Mouse (Mus musculus): ENCODE results near the gene Ormdl3. TPM values are rescaled to one million over a fixed set of nuclear protein-coding genes. Genes with fewer than 3 reads are reported as not detected.

The Ormdl3 gene
- polyA plus RNA-seq, 1 experiment from 2014 or later, result 14.5 TPM

GRCm38 (mm10) chr11:98583571-98583970 lies 3.6 kb downstream of the Ormdl3 start:
- H3K4me1 ChIP-seq (ENCODE audit: control insufficient read depth, insufficient read depth, low read length), result peaks cover 17% of the 10 kb centered on the region
- WGBS, result 25% methylated on average over 3 of the region's 3 CpGs
- no peaks in the 10 kb centered on the region for H3K27me3 ChIP-seq (ENCODE audit: control insufficient read depth, insufficient read depth, low read length)
- H3K27ac ChIP-seq (ENCODE audit: low read depth, low read length), result no peak overlapping the region
- no peak for ATAC-seq (ENCODE audit: low read depth)
- peaks cover 9% of the 10 kb centered on the region for H3K36me3 ChIP-seq (ENCODE audit: control insufficient read depth, insufficient read depth, low read length)
- no peak overlapping the region for H3K4me2 ChIP-seq (ENCODE audit: low read depth, low read length)
- no peak overlapping the region for H3K4me3 ChIP-seq (ENCODE audit: low read depth, low read length)
- no peak overlapping the region for H3K9ac ChIP-seq (replicated peaks; ENCODE audit: low read depth, low read length)
- no peaks in the 10 kb centered on the region for H3K9me3 ChIP-seq (ENCODE audit: control insufficient read depth, low read length)

GRCm38 (mm10) chr11:98583265-98583552 lies 4.0 kb downstream of the Ormdl3 start:
- Histone ChIP-seq H3K27ac (ENCODE audit: low read depth, low read length) (no peak overlapping the region), H3K9me3 (ENCODE audit: control insufficient read depth, low read length) (no peaks in the 10 kb centered on the region), H3K36me3 (ENCODE audit: control insufficient read depth, insufficient read depth, low read length) (peaks cover 9% of the 10 kb centered on the region), H3K9ac (replicated peaks; ENCODE audit: low read depth, low read length) (no peak overlapping the region), H3K4me3 (ENCODE audit: low read depth, low read length) (no peak overlapping the region), H3K4me2 (ENCODE audit: low read depth, low read length) (no peak overlapping the region), H3K27me3 (ENCODE audit: control insufficient read depth, insufficient read depth, low read length) (no peaks in the 10 kb centered on the region), H3K4me1 (ENCODE audit: control insufficient read depth, insufficient read depth, low read length) (peaks cover 17% of the 10 kb centered on the region)
- ATAC-seq (ENCODE audit: low read depth), result no peak
- 96% methylated on average over 3 of the region's 3 CpGs for WGBS

GRCm38 (mm10) chr11:98582551-98583264 lies 4.5 kb downstream of the Ormdl3 start:
- Histone ChIP-seq H3K4me2 (ENCODE audit: low read depth, low read length) (no peak overlapping the region), H3K36me3 (ENCODE audit: control insufficient read depth, insufficient read depth, low read length) (peaks cover 9% of the 10 kb centered on the region), H3K27ac (ENCODE audit: low read depth, low read length) (no peak overlapping the region), H3K9me3 (ENCODE audit: control insufficient read depth, low read length) (no peaks in the 10 kb centered on the region), H3K4me3 (ENCODE audit: low read depth, low read length) (no peak overlapping the region), H3K4me1 (ENCODE audit: control insufficient read depth, insufficient read depth, low read length) (peaks cover 15% of the 10 kb centered on the region), H3K27me3 (ENCODE audit: control insufficient read depth, insufficient read depth, low read length) (no peaks in the 10 kb centered on the region), H3K9ac (replicated peaks; ENCODE audit: low read depth, low read length) (no peak overlapping the region)
- 89% methylated on average over 12 of the region's 12 CpGs for WGBS
- ATAC-seq (ENCODE audit: low read depth), result no peak

GRCm38 (mm10) chr11:98582030-98582388 lies 5.2 kb downstream of the Ormdl3 start:
- no peak for ATAC-seq (ENCODE audit: low read depth)
- H3K27me3 ChIP-seq (ENCODE audit: control insufficient read depth, insufficient read depth, low read length), result no peaks in the 10 kb centered on the region
- no peak overlapping the region for H3K4me2 ChIP-seq (ENCODE audit: low read depth, low read length)
- no peaks in the 10 kb centered on the region for H3K9me3 ChIP-seq (ENCODE audit: control insufficient read depth, low read length)
- no peak overlapping the region for H3K4me3 ChIP-seq (ENCODE audit: low read depth, low read length)
- no peak overlapping the region for H3K9ac ChIP-seq (replicated peaks; ENCODE audit: low read depth, low read length)
- H3K36me3 ChIP-seq (ENCODE audit: control insufficient read depth, insufficient read depth, low read length), result peaks cover 9% of the 10 kb centered on the region
- 90% methylated on average over 8 of the region's 8 CpGs for WGBS
- H3K4me1 ChIP-seq (ENCODE audit: control insufficient read depth, insufficient read depth, low read length), result peaks cover 12% of the 10 kb centered on the region
- H3K27ac ChIP-seq (ENCODE audit: low read depth, low read length), result no peak overlapping the region

- Histone ChIP-seq H3K4me3 (ENCODE audit: low read depth, low read length) (no peak overlapping the region), H3K27me3 (ENCODE audit: control insufficient read depth, insufficient read depth, low read length) (no peaks in the 10 kb centered on the region), H3K36me3 (ENCODE audit: control insufficient read depth, insufficient read depth, low read length) (peaks cover 9% of the 10 kb centered on the region), H3K4me1 (ENCODE audit: control insufficient read depth, insufficient read depth, low read length) (peaks cover 12% of the 10 kb centered on the region), H3K9ac (replicated peaks; ENCODE audit: low read depth, low read length) (no peak overlapping the region), H3K9me3 (ENCODE audit: control insufficient read depth, low read length) (no peaks in the 10 kb centered on the region), H3K4me2 (ENCODE audit: low read depth, low read length) (no peak overlapping the region), H3K27ac (ENCODE audit: low read depth, low read length) (no peak overlapping the region)
- ATAC-seq (ENCODE audit: low read depth), result no peak
- WGBS, result 70% methylated on average over 17 of the region's 17 CpGs
Measured at GRCm38 (mm10) chr11:98581286-98582029, 5.7 kb downstream of the Ormdl3 start.

GRCm38 (mm10) chr11:98580301-98581121 lies 6.7 kb downstream of the Ormdl3 start:
- H3K4me3 ChIP-seq (ENCODE audit: low read depth, low read length), result no peak overlapping the region
- no peaks in the 10 kb centered on the region for H3K9me3 ChIP-seq (ENCODE audit: control insufficient read depth, low read length)
- H3K27me3 ChIP-seq (ENCODE audit: control insufficient read depth, insufficient read depth, low read length), result no peaks in the 10 kb centered on the region
- peaks cover 9% of the 10 kb centered on the region for H3K36me3 ChIP-seq (ENCODE audit: control insufficient read depth, insufficient read depth, low read length)
- H3K4me1 ChIP-seq (ENCODE audit: control insufficient read depth, insufficient read depth, low read length), result peaks cover 4% of the 10 kb centered on the region
- 84% methylated on average over 16 of the region's 16 CpGs for WGBS
- no peak overlapping the region for H3K27ac ChIP-seq (ENCODE audit: low read depth, low read length)
- no peak overlapping the region for H3K9ac ChIP-seq (replicated peaks; ENCODE audit: low read depth, low read length)
- ATAC-seq (ENCODE audit: low read depth), result no peak
- no peak overlapping the region for H3K4me2 ChIP-seq (ENCODE audit: low read depth, low read length)

- Histone ChIP-seq H3K4me3 (ENCODE audit: low read depth, low read length) (no peak overlapping the region), H3K9ac (replicated peaks; ENCODE audit: low read depth, low read length) (no peak overlapping the region), H3K36me3 (ENCODE audit: control insufficient read depth, insufficient read depth, low read length) (peaks cover under 1% of the 10 kb centered on the region; the same call in 1 of the 2 replicates), H3K4me2 (ENCODE audit: low read depth, low read length) (no peak overlapping the region), H3K27me3 (ENCODE audit: control insufficient read depth, insufficient read depth, low read length) (no peaks in the 10 kb centered on the region), H3K4me1 (ENCODE audit: control insufficient read depth, insufficient read depth, low read length) (no peaks in the 10 kb centered on the region), H3K9me3 (ENCODE audit: control insufficient read depth, low read length) (no peaks in the 10 kb centered on the region), H3K27ac (ENCODE audit: low read depth, low read length) (no peak overlapping the region)
- no peak for ATAC-seq (ENCODE audit: low read depth)
- WGBS, result 83% methylated on average over 5 of the region's 5 CpGs
Measured at GRCm38 (mm10) chr11:98577776-98578175, 9.4 kb downstream of the Ormdl3 start.

GRCm38 (mm10) chr11:98569461-98569860 lies 17.7 kb downstream of the Ormdl3 start:
- H3K4me1 ChIP-seq (ENCODE audit: control insufficient read depth, insufficient read depth, low read length), result no peaks in the 10 kb centered on the region
- H3K36me3 ChIP-seq (ENCODE audit: control insufficient read depth, insufficient read depth, low read length), result no peaks in the 10 kb centered on the region
- no peaks in the 10 kb centered on the region for H3K9me3 ChIP-seq (ENCODE audit: control insufficient read depth, low read length)
- 78% methylated on average over 6 of the region's 6 CpGs for WGBS
- no peaks in the 10 kb centered on the region for H3K27me3 ChIP-seq (ENCODE audit: control insufficient read depth, insufficient read depth, low read length)
- ATAC-seq (ENCODE audit: low read depth), result no peak
- H3K4me2 ChIP-seq (ENCODE audit: low read depth, low read length), result no peak overlapping the region
- H3K9ac ChIP-seq (replicated peaks; ENCODE audit: low read depth, low read length), result no peak overlapping the region
- H3K27ac ChIP-seq (ENCODE audit: low read depth, low read length), result no peak overlapping the region
- no peak overlapping the region for H3K4me3 ChIP-seq (ENCODE audit: low read depth, low read length)

- no peaks in the 10 kb centered on the region for H3K27me3 ChIP-seq (ENCODE audit: control insufficient read depth, insufficient read depth, low read length)
- H3K4me1 ChIP-seq (ENCODE audit: control insufficient read depth, insufficient read depth, low read length), result no peaks in the 10 kb centered on the region
- H3K9ac ChIP-seq (replicated peaks; ENCODE audit: low read depth, low read length), result no peak overlapping the region
- H3K36me3 ChIP-seq (ENCODE audit: control insufficient read depth, insufficient read depth, low read length), result no peaks in the 10 kb centered on the region
- 90% methylated on average over 8 of the region's 8 CpGs for WGBS
- ATAC-seq (ENCODE audit: low read depth), result no peak
- no peak overlapping the region for H3K27ac ChIP-seq (ENCODE audit: low read depth, low read length)
- H3K4me3 ChIP-seq (ENCODE audit: low read depth, low read length), result no peak overlapping the region
- H3K4me2 ChIP-seq (ENCODE audit: low read depth, low read length), result no peak overlapping the region
- H3K9me3 ChIP-seq (ENCODE audit: control insufficient read depth, low read length), result no peaks in the 10 kb centered on the region
Measured at GRCm38 (mm10) chr11:98568326-98568725, 18.8 kb downstream of the Ormdl3 start.
